Mouse (Mus musculus) cerebellum, adult 2 months (tissue): ENCODE results near the gene Dlk2.

Source experiments
- CTCF ChIP-seq: fragments of 200-500 bp; IDR thresholded peaks from 2 replicates; pipeline ENCODE4 v1.5.1; 2011; ENCODE audit warnings: low read depth, mild to moderate bottlenecking, control low read depth, low read length, moderate library complexity, borderline replicate concordance; ENCODE audit not compliant: insufficient read depth
- POLR2A ChIP-seq: fragments of 200-500 bp; IDR thresholded peaks from 2 replicates; pipeline ENCODE4 v1.6.1; 2011; ENCODE audit warnings: low read length, control low read depth, borderline replicate concordance; ENCODE audit not compliant: insufficient read depth

DNA sequence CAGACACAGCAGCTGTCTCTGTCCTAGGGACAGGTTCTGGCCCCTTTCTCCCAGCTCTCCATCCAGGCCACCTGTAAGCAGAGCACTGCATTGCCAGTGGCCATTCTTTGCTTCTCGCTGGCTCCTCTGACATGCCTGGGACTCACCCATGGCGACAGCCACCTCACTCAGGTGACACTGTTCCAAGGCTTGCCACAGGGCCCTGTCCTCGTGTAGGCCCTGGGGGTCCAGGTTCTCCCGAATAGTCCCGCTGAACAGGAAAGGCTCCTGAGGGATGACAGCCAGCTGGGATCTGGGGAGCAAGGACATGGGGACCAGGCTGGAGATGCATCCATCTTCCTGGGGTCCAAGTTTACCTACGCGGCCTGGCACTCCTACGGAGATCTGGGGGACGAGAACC is 7.0 kb downstream of the Dlk2 start:
- TF ChIP-seq CTCF: no peak
- no peak for TF ChIP-seq POLR2A
